Mouse (Mus musculus): ENCODE results near the gene Med18. TPM values are rescaled to one million over a fixed set of nuclear protein-coding genes. Genes with fewer than 3 reads are reported as not detected.
"Not testable (repeated sequence)": the region's sequence is repeated elsewhere in the genome, so short reads cannot be mapped to it uniquely, and the experiment has no call there.

Med18 gene
- polyA plus RNA-seq, 2 experiments from 2014 or later = 27.4 to 30.8 TPM

DNA sequence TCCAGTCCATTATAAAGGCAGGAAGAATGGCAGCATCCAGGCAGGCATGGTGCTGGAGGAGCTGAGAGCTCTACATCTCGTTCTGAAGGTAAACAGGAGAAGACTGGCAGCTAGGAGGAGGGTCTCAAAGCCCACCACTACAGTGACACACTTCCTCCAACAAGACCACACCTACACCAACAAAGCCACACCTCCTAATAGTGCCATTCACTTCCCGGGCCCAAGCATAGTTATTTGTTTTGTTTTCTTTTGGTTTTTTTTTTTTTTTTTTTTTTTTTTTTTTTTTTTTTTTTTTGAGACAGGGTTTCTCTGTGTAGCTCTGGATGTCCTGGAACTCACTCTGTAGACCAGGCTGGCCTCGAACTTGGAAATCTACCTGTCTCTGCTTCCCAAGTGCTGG is 18.4 kb upstream of the Med18 start:
- ATAC-seq = not testable (repeated sequence)

DNA sequence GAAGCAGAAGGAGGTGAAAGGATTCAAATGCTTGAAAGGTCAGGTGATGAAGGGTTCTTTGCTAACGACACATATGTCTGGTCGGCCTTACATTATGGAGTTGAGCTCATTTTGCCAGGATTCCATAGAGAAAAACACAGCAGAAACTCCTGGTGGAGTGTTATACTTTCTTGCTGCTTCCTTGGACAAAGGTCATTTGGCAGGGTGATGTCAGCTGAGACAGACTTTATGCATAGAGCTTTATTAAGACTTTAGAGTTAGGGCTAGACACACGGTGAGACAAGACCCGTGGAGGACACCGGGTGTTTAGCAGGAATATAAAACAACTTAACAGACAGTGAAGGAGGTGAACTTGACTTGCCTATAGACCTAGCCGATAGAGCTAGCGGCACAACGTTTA is 14.1 kb upstream of the Med18 start:
- no peak for ATAC-seq

GRCm38 (mm10) chr4:132475895-132476878 is 12.5 kb upstream of the Med18 start:
- no peak for ATAC-seq

GRCm38 (mm10) chr4:132474631-132475030 is 10.9 kb upstream of the Med18 start:
- no peak for ATAC-seq

DNA sequence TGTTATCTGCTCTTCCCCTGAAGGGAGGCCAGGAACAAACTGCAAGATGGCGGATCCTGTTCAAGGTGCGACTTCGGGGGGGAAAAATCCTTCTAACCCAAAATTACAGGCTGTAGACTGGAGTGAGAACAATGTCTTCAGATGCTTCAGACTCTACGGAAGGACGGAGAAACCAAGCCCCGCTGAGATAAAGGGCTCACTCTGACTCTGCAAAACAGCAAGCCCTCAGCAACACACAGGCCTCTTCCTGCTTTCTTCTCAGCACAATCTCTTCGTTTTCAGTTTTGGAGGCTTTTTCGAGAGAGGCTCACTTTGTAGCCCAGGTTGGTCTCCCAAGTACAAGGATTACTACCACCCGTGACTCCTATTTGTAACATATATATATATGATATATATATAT is 9.7 kb upstream of the Med18 start:
- no peak for ATAC-seq

GRCm38 (mm10) chr4:132469873-132470272 is 6.2 kb upstream of the Med18 start:
- no peak for ATAC-seq

DNA sequence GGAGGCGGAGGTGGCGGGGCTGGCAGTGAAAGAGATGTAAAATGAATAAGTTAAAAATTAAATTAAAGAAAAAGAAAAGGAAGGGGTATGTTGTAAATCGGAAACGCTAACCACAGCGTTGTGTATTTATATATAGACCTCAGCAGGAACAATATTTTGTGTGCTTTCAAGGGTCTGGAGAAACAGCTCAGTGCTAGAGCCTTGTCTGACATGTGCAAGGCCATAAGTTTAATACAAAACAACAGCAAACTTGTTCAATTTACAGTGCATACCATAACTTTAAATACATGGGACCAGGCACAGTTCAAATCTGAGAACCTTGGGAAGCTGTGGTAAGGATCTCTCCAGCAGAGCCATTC is 513 bp upstream of the Med18 start:
- ATAC-seq = peak; percentile 8

DNA sequence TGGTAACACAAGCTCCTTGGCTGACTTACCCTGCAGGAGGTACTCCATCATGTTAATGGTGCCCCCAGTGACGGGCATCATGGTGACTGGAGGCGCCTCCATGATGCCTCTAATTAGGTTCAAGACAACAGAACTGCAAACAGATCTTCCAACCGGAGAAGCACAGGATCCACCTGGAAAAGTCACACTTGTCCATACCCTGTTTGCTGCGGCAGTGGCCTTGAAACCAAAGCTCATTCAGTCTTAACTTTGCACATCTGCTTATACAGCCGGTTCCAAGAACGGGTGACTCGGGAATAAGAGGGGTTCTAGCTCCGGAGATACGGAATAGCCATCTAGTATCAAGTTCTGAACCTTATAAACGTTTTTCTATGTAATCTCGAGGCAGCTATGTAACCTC is 885 bp downstream of the Med18 start:
- no peak for ATAC-seq

DNA sequence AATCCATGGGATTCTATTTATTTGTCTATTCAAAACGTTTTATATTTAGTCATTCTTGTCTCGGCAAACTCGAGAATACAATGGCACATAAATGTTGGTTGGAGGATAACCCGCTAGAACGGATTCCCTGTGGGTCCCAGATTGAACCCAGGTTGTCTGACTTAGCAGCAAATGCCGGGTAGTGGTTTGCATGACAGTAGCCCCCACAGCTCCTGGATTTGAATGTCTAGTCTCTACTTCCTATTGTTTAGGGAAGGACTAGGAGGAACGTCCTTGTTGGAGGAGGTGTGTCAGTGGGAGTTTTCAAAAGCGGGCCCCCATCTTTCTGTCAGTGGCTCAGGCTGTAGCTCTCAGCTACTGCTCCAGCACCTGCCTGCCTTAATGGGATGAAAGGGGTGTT is 3.5 kb downstream of the Med18 start:
- ATAC-seq = no peak

DNA sequence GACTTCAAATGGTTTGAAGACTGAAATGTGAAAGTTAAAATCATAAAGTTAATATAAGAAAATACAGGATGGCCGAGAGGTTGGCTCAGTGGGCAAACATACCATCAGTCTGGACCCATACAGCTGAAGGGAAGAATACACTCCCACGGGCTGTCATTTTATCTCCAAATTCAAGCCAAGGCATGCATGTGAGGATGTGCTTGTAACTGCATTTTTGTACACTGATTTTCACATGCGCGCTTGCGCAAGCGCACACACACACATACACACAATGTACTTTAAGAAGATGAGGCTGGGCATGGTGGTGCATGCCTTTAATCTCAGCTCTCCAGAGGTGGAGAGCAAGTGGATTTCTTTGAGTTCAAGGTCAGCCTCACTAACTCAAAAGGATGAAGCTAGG is 8.2 kb downstream of the Med18 start:
- no peak for ATAC-seq

- ATAC-seq = no peak
Observed at GRCm38 (mm10) chr4:132455146-132455545, 8.6 kb downstream of the Med18 start.

DNA sequence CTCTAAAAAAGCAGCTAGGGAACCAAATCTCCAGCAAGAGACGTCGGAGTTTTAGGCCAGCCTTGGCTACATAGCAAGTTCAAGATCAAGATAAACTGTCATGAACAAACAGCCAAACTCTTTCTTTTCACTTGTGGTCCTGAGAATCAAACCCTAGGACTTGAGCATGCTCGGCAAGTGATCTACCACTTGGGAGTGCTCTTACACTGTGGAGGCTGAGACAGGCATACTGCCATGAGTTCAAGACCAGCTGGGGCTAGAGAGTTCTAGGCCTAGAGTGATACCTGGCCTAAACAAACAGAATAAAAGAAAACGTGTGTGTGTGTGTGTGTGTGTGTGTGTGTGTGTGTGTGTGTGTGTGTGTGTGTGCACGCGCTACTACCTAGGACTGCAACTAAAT is 9.5 kb downstream of the Med18 start:
- no peak for ATAC-seq

- ATAC-seq = no peak
Observed at GRCm38 (mm10) chr4:132449778-132450177, 13.9 kb downstream of the Med18 start.

DNA sequence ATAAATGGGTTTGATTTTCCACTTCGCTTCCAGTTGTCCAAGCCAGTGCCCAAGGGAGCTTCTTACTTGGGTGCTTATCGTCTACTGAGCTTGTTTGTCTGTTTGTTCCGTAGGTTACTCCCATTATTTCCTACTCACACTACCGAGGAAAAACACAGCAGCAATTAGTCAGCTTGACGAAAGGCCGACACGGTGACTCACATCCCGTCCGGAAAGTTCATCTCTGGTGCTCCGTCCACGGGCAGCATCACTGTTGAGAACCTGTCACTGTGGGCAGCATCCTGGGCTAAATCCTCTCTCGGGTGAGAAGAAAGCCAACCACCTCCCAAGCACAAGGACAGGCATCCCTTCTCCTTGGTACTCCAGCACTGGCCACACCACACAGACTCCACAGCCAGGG is 17.6 kb downstream of the Med18 start:
- ATAC-seq = no peak

DNA sequence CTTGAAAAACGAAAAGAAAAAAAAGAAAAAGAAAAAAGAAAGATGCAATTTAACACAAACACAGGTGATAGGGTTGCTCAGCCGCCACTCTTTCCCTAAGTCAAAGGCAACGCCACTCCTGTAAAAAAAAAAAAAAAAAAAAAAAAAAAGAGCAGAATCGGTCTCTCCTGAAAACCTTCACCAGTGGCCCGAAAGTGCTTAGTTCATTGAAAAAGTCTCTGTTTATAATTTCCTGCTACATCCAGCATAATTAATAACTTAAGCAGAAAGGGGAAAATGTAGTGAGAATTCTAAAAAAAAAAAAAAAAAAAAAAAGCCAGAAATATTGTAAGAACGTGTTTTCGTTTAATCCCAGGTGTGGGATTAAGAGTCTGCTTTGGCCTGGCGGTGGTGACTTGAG is 19.2 kb downstream of the Med18 start:
- no peak for ATAC-seq

- no peak for ATAC-seq
Observed at GRCm38 (mm10) chr4:132437857-132438256, 25.9 kb downstream of the Med18 start.

DNA sequence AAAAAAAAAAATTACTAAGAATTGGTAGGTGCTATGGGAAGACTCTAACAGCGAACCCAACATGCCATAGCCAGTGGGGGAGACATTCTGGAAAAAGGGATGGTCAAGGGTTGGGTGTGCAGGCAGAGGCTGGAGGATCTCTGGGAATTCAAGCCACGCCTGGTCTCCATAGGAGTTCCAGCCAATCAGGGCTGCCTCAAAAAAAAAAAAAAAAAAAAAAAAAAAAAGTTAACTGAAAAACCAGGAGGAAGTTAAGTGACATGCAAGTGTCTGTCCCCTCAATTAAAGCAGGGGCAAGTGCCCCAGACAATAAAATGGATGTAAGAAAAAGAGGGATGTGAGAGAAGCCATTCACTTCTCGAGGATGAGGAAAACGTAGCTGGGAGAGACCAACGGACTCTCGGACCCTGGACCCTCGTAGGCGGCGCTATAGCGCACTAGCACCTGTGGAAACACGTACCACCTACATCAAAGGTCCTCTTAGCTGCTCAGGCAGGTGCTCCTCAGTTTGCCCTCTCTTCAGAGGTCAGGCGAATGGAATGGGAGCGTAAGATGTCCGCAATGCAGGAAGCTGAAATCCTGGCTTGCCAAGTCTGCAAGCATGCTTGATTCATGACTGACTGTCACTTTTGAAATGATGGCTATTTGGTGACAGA is 30.9 kb downstream of the Med18 start:
- ATAC-seq = no peak

GRCm38 (mm10) chr4:132428022-132428542 is 35.6 kb downstream of the Med18 start:
- no peak for ATAC-seq

- ATAC-seq = no peak
Observed at GRCm38 (mm10) chr4:132427493-132427892, 36.2 kb downstream of the Med18 start.

- no peak for ATAC-seq
Observed at GRCm38 (mm10) chr4:132426021-132426420, 37.7 kb downstream of the Med18 start.

GRCm38 (mm10) chr4:132424765-132425164 is 39.0 kb downstream of the Med18 start:
- ATAC-seq = no peak

DNA sequence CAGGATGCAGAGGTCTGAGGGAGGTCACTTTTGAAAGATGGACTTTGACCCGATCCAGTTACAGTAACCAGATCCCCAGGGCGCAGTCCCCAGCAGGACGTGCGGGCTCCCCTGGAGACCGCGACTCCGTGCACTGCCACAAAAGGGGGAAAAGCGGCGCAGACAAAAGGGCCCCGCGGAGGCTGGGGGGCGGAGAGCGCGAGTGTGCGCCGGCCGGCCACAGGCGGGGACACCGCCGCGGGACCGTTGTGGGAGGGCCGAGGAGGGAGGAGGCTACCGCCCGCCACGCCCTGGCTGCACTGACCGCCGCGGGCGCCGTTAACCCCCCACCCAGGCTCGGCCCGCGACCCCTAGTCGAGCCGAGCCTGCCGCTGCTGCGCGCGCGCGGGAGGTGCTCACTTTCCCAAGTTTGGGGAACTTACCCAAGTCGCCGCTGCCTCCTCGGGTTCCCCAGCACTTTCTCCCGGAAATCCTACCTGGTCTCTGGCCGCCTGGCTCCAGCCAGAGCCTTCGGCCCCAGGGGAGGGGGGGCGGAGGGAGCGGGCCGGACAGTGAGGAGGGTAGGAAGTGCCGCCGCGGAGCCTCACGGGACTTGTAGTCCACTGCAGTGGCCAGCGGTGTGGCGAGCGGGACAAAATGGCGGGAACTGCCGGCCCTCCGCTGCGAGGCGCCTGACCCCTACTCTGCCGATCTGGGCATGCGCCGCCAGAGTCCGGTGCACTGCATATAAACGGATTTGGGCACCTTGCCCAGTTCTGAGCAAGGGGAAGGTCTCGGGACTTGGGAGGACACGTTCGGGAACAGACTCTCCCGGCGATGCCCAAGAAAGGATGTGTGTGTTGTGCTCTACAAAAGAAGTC is 41.6 kb downstream of the Med18 start, which contains the start of gene Phactr4:
Phactr4 (minus strand) TSS at position 567 of the 860 bp plus-strand sequence.
- peak; percentile 61 for ATAC-seq

DNA sequence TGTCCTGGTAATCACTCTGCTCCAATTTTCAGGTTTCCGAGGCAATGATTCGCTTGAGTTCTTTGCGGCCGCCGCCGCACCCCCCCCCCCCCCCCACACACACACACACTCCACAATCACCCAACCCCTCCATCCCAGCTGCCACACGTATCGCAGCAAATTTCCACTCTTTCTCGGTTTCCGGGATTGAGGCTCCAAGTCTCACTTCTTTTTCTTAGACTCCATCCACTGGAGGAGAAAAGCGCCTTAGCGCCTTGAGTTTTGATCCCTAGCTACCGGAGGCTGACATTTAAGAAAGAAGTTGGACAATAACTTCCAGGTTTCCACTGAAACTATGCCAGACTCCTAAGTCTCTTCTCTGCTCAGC is 42.2 kb downstream of the Med18 start:
- ATAC-seq = no peak
